Mouse (Mus musculus) limb, embryonic 15.5 days (tissue): ENCODE data around the gene Kbtbd7. TPM values are rescaled to one million over a fixed set of nuclear protein-coding genes. Genes with fewer than 3 reads are reported as not detected.
"Not testable (repeated sequence)": the region's sequence is repeated elsewhere in the genome, so short reads cannot be mapped to it uniquely, and the experiment has no call there.

ENCODE experiments used
- ATAC-seq: fragments of 200-750 bp; cut with Nextera tagmentation; 2 replicates; pipeline ENCODE4 v1.8.0; 2017; ENCODE audit warnings: low read depth, moderate TSS enrichment; ENCODE audit not compliant: insufficient number of reproducible peaks, low FRiP score, low TSS enrichment
- H3K27ac ChIP-seq: fragments of 300-500 bp; sonication (generic); 2 replicates; pipeline ENCODE4 v1.5.1; 2015; ENCODE audit warnings: moderate library complexity, mild to moderate bottlenecking, inconsistent platforms
- H3K27me3 ChIP-seq: fragments of 300-500 bp; sonication (generic); 2 replicates; pipeline ENCODE4 v1.6.1; 2015; ENCODE audit warnings: inconsistent platforms
- H3K36me3 ChIP-seq: fragments of 300-500 bp; sonication (generic); 2 replicates; pipeline ENCODE4 v1.6.1; 2015; ENCODE audit warnings: inconsistent platforms
- H3K4me1 ChIP-seq: fragments of 300-500 bp; sonication (generic); 2 replicates; pipeline ENCODE4 v1.6.1; 2015; ENCODE audit warnings: inconsistent platforms
- H3K4me2 ChIP-seq: fragments of 300-500 bp; sonication (generic); 2 replicates; pipeline ENCODE4 v1.6.1; 2015; ENCODE audit warnings: mild to moderate bottlenecking, inconsistent platforms
- H3K4me3 ChIP-seq: fragments of 300-500 bp; sonication (generic); 2 replicates; pipeline ENCODE4 v1.5.1; 2015; ENCODE audit warnings: mild to moderate bottlenecking, inconsistent platforms
- H3K9ac ChIP-seq: fragments of 300-500 bp; sonication (generic); 2 replicates; pipeline ENCODE4 v1.6.1; 2015; ENCODE audit warnings: inconsistent platforms
- H3K9me3 ChIP-seq: fragments of 300-500 bp; sonication (generic); 2 replicates; pipeline ENCODE4 v1.6.1; 2016; ENCODE audit warnings: inconsistent platforms
- WGBS: fragments of 180-500 bp; shearing (Covaris S2); methylation state at CpG from one replicate; pipeline ENCODE4 v1.1.7; 2015; 5-methylcytosine and 5-hydroxymethylcytosine counted together
- polyA plus RNA-seq: library from polyadenylated mRNA; unstranded; fragments of >200 nt; fragmentation: Nextera tagmentation; extraction: Ambion mirVana; gene quantifications from 2 replicates; pipeline ENCODE4 v1.2.1, GENCODE M21; 2015

Kbtbd7 gene
- polyA plus RNA-seq, 1 experiment from 2014 or later: 12.3 TPM

- H3K27ac ChIP-seq, H3K4me3 ChIP-seq, H3K27me3 ChIP-seq, H3K9ac ChIP-seq, H3K9me3 ChIP-seq, ATAC-seq, H3K4me1 ChIP-seq, H3K4me2 ChIP-seq, H3K36me3 ChIP-seq: not testable (repeated sequence)
- WGBS: 96% methylated on average over 7 of the region's 10 CpGs
Measured at GRCm38 (mm10) chr14:79452591-79452934, 26.3 kb downstream of the Kbtbd7 start.

- WGBS: 93% methylated on average over 1 of the region's 1 CpGs
- no peak overlapping the region for H3K27ac ChIP-seq
- H3K9me3 ChIP-seq: no peaks in the 10 kb centered on the region
- no peaks in the 10 kb centered on the region for H3K27me3 ChIP-seq
- ATAC-seq: no peak
- H3K4me1 ChIP-seq: no peaks in the 10 kb centered on the region
- H3K4me3 ChIP-seq: no peak overlapping the region
- H3K4me2 ChIP-seq: no peak overlapping the region
- H3K9ac ChIP-seq: no peak overlapping the region
- peaks cover 34% of the 10 kb centered on the region for H3K36me3 ChIP-seq
Measured at GRCm38 (mm10) chr14:79460401-79460800, 34.1 kb downstream of the Kbtbd7 start.

- Histone ChIP-seq H3K4me3 (no peak overlapping the region), H3K27ac (no peak overlapping the region), H3K9me3 (no peaks in the 10 kb centered on the region), H3K4me2 (no peak overlapping the region), H3K36me3 (peaks cover 38% of the 10 kb centered on the region), H3K4me1 (no peaks in the 10 kb centered on the region), H3K27me3 (no peaks in the 10 kb centered on the region), H3K9ac (no peak overlapping the region)
- no peak for ATAC-seq
- WGBS: 97% methylated on average over 4 of the region's 4 CpGs
Measured at GRCm38 (mm10) chr14:79460988-79461387, 34.7 kb downstream of the Kbtbd7 start.

GRCm38 (mm10) chr14:79465623-79466022, 39.3 kb downstream of the Kbtbd7 start:
- Histone ChIP-seq H3K9ac (no peak overlapping the region), H3K27ac (no peak overlapping the region), H3K4me1 (no peaks in the 10 kb centered on the region), H3K36me3 (peaks cover 73% of the 10 kb centered on the region), H3K4me3 (no peak overlapping the region), H3K4me2 (no peak overlapping the region), H3K9me3 (no peaks in the 10 kb centered on the region), H3K27me3 (no peaks in the 10 kb centered on the region)
- WGBS: 84% methylated on average over 1 of the region's 1 CpGs
- no peak for ATAC-seq

- Histone ChIP-seq H3K4me3 (no peak overlapping the region), H3K36me3 (peaks cover 76% of the 10 kb centered on the region), H3K27me3 (no peaks in the 10 kb centered on the region), H3K4me1 (no peaks in the 10 kb centered on the region), H3K9ac (no peak overlapping the region), H3K4me2 (no peak overlapping the region), H3K9me3 (no peaks in the 10 kb centered on the region), H3K27ac (no peak overlapping the region)
- WGBS: 29% methylated on average over 3 of the region's 3 CpGs
- ATAC-seq: no peak
Measured at GRCm38 (mm10) chr14:79467621-79468020, 41.3 kb downstream of the Kbtbd7 start.

GRCm38 (mm10) chr14:79473384-79473783, 47.1 kb downstream of the Kbtbd7 start:
- no peak for ATAC-seq
- Histone ChIP-seq H3K4me2 (no peak overlapping the region), H3K27me3 (no peaks in the 10 kb centered on the region), H3K27ac (no peak overlapping the region), H3K9me3 (no peaks in the 10 kb centered on the region), H3K4me1 (no peaks in the 10 kb centered on the region), H3K9ac (no peak overlapping the region), H3K36me3 (peaks cover 71% of the 10 kb centered on the region), H3K4me3 (no peak overlapping the region)
- 88% methylated on average over 2 of the region's 2 CpGs for WGBS

Other genes starting within 250 kb of the Kbtbd7 start
- not detected in 2 replicates for gene Zfp957, start 179.1 kb upstream of the Kbtbd7 start, polyA plus RNA-seq
- gene Rgcc, start 124.9 kb upstream of the Kbtbd7 start, polyA plus RNA-seq: 65.4 and 70.2 TPM in 2 replicates
- gene Naa16, start 35.7 kb upstream of the Kbtbd7 start, polyA plus RNA-seq: 36.9 and 40.5 TPM in 2 replicates
- 9.8 and 10.5 TPM in 2 replicates for gene Mtrf1, start 28.7 kb upstream of the Kbtbd7 start, polyA plus RNA-seq
- gene Kbtbd6, start 25.3 kb downstream of the Kbtbd7 start, polyA plus RNA-seq: 2.2 and 2.6 TPM in 2 replicates
- 14.7 and 18.1 TPM in 2 replicates for gene Elf1, start 54.7 kb downstream of the Kbtbd7 start, polyA plus RNA-seq
- gene Wbp4, start 55.0 kb downstream of the Kbtbd7 start, polyA plus RNA-seq: 40.9 and 42.1 TPM in 2 replicates
- 105 and 108 TPM in 2 replicates for gene Sugt1, start 161.2 kb downstream of the Kbtbd7 start, polyA plus RNA-seq
- 234 and 238 TPM in 2 replicates for gene Cnmd, start 235.7 kb downstream of the Kbtbd7 start, polyA plus RNA-seq